Mouse (Mus musculus) cerebellum, adult 2 months (tissue): ENCODE results near the gene Tmbim4. TPM values are rescaled to one million over a fixed set of nuclear protein-coding genes. Genes with fewer than 3 reads are reported as not detected.

ENCODE experiments used
- DNase-seq, 2 experiments: peaks; one replicate each; pipeline ENCODE4 v3.0.0; 2021
- H3K27ac ChIP-seq: fragments of 200-500 bp; 2 replicates; pipeline ENCODE4 v1.5.1; 2012; ENCODE audit warnings: low read length, control low read depth, inconsistent platforms; ENCODE audit not compliant: insufficient read depth
- H3K27me3 ChIP-seq: fragments of 200-500 bp; 2 replicates; pipeline ENCODE4 v1.6.1; 2012; ENCODE audit warnings: inconsistent platforms, mild to moderate bottlenecking, low read length, moderate library complexity; ENCODE audit not compliant: control insufficient read depth, insufficient read depth
- H3K4me1 ChIP-seq: fragments of 200-500 bp; 2 replicates; pipeline ENCODE4 v1.6.1; 2011; ENCODE audit warnings: low read length; ENCODE audit not compliant: control insufficient read depth, insufficient read depth
- H3K4me3 ChIP-seq: fragments of 200-500 bp; replicated peaks from 2 replicates; pipeline ENCODE3; 2011; ENCODE audit warnings: mild to moderate bottlenecking, low read depth, low read length, control low read depth; ENCODE audit not compliant: insufficient read depth
- CTCF ChIP-seq: fragments of 200-500 bp; IDR thresholded peaks from 2 replicates; pipeline ENCODE4 v1.5.1; 2011; ENCODE audit warnings: low read depth, mild to moderate bottlenecking, control low read depth, low read length, moderate library complexity, borderline replicate concordance; ENCODE audit not compliant: insufficient read depth
- POLR2A ChIP-seq: fragments of 200-500 bp; IDR thresholded peaks from 2 replicates; pipeline ENCODE4 v1.6.1; 2011; ENCODE audit warnings: low read length, control low read depth, borderline replicate concordance; ENCODE audit not compliant: insufficient read depth
- WGBS: fragments of 180-500 bp; shearing (Covaris S2); methylation state at CpG from one replicate; pipeline ENCODE4 v1.1.7; 2018; 5-methylcytosine and 5-hydroxymethylcytosine counted together
- polyA plus RNA-seq: library from polyadenylated mRNA; depleted of rRNA; stranded (reverse); fragments of >200 nt; gene quantifications from 2 replicates; pipeline ENCODE4 v1.2.3, GENCODE M21; 2012

The Tmbim4 gene
- polyA plus RNA-seq, 1 experiment: 122 TPM

DNA sequence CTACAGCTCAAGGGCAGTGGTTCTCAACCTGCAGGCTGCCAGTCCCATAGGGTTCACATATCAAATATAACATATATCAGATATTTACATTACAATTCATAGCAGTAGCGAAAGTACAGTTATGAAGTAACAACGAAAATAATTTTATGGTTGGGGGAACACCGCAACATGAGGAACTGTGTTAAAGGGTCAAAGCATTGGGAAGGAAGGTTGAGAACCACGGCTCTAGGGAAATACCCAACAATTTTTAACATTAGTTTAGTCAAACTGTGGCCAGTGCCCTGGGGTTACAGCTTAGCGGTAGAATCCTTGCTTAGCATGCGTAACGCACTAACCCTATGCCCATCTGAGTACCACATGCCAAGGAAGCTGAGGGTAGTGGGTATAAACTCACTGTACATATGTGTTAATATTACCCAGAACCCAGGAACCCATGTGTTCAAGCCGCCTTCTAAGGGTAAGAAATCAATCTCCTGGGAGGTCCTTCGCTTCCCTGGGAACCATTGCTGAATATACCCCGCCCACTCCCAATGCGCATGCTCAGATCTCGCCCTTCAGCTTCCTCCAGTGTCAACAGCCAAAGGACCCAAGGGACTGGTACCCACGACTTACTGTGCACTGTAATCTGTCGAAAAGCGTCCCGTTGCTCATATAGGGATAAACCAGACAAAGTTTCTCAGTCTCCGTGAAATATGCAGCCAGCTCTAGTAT is 35.4 kb upstream of the Tmbim4 start:
- DNase-seq: no peak
- TF ChIP-seq CTCF (no peak), POLR2A (no peak)
- H3K4me3 ChIP-seq: no peak overlapping the region
- H3K27ac ChIP-seq: no peak overlapping the region
- H3K4me1 ChIP-seq: no peaks in the 10 kb centered on the region
- WGBS: 91% methylated on average over 17 of the region's 17 CpGs
- H3K27me3 ChIP-seq: no peaks in the 10 kb centered on the region

DNA sequence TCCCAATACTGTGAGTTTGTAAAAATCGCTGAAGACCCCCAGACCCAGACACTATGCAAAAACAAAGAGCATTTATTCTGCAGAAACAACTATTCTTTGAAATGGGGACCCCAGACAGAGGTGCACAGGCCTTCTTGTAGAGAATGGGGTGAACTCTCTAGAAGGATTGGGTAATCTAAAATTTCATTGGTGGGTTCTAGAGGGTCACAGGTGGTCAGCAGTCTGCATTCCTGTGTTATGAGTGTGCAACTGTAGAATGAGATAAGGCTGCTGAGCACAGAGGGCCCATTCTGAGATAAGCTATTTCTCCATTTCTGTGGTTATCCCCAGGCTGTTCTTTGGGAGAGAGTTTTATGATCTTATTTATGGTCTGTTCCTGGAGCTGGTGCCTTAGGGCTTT is 33.3 kb upstream of the Tmbim4 start:
- Histone ChIP-seq H3K4me3 (no peak overlapping the region), H3K4me1 (no peaks in the 10 kb centered on the region), H3K27ac (no peak overlapping the region), H3K27me3 (no peaks in the 10 kb centered on the region)
- 78% methylated on average over 1 of the region's 1 CpGs for WGBS
- TF ChIP-seq POLR2A: no peak
- DNase-seq: no peak

DNA sequence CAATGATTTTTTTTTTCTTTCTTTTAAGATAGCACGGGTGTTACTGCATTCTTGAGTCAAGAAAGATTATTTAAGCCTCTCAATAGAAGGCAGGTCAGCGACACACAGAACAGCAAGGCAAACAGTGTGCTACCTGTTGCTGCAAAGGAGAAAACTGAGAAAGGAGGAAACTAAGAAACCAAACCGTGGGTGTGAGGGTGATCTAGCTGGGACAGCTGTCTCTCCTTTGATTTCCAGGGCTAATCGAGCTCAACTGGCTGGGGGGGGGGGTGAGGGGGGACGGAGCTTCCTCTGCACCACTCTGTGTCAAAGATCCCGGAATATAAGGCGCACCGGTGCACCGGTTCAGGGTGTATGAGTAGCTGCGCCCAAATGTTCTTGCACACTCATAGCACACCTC is 32.3 kb upstream of the Tmbim4 start:
- no peak for TF ChIP-seq CTCF
- TF ChIP-seq POLR2A: no peak
- no peak overlapping the region for H3K27ac ChIP-seq
- 61% methylated on average over 10 of the region's 10 CpGs for WGBS
- H3K4me1 ChIP-seq: no peaks in the 10 kb centered on the region
- no peak overlapping the region for H3K4me3 ChIP-seq
- DNase-seq: no peak
- H3K27me3 ChIP-seq: no peaks in the 10 kb centered on the region

DNA sequence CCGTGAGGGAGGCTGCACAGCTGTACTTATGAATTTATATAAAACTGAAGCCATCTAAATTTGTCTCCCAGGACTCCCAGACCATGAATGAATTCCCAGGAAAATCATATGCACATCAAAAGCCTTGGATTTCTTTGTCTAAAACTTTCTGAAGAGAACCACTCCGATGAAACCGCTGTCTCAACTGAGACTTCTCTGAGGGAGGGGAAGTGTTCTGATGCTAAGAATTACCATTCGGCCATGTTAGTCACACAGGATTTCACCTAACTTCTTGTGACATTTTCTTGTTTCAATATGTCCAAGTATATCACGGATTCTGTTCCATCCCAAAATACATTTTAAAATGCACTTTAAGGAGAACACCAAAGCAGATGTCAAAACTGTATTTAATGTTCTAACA is 31.5 kb upstream of the Tmbim4 start:
- no peak overlapping the region for H3K4me3 ChIP-seq
- H3K27me3 ChIP-seq: no peaks in the 10 kb centered on the region
- no peak overlapping the region for H3K27ac ChIP-seq
- WGBS: 61% methylated on average over 5 of the region's 5 CpGs
- no peak for TF ChIP-seq CTCF
- TF ChIP-seq POLR2A: no peak
- DNase-seq: no peak
- no peaks in the 10 kb centered on the region for H3K4me1 ChIP-seq

DNA sequence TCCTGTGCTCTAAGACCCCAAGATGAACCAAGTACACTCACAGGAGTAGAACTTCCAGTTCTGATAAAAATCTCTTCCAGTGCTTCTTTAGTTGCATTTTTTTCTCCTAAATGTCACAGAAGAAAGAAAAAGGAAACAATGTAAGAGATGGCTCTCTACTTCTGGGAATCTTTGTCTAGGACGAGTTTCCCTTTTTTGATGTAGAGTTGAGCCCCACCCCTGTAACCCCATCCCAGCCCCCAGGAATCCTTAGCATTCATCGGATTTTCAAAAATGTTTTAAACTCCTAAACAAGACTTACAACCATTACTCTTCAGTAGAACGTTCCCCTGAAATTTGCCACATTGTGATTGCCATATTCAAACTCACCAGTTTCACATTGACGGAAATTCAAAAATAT is 31.1 kb upstream of the Tmbim4 start:
- Histone ChIP-seq H3K4me1 (no peaks in the 10 kb centered on the region), H3K27me3 (no peaks in the 10 kb centered on the region), H3K27ac (no peak overlapping the region), H3K4me3 (no peak overlapping the region)
- TF ChIP-seq CTCF (no peak), POLR2A (no peak)
- DNase-seq: no peak
- 79% methylated on average over 4 of the region's 4 CpGs for WGBS

DNA sequence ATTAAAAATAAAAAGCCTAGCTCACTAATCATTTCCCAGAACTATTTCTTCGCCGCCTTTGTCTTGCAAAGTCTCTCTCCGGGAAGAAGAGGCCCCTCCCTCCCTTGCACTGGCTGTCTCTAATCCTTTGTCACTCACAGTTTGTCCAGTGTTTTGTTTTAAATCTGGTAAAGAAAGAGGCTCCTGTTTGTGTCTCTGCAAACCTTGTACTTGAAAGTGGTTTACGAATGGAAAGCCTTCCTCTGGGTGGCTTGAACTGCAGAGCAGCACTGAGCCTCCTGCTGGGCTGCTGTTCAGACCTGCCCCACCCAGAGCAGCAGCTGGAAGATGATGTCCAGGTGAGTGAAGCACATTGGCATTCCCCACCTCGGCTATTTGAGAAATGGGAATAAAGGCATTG is 30.1 kb upstream of the Tmbim4 start:
- TF ChIP-seq CTCF (no peak), POLR2A (no peak)
- DNase-seq: no peak
- 29% methylated on average over 5 of the region's 5 CpGs for WGBS
- H3K4me1 ChIP-seq: no peaks in the 10 kb centered on the region
- no peaks in the 10 kb centered on the region for H3K27me3 ChIP-seq
- no peak overlapping the region for H3K27ac ChIP-seq
- no peak overlapping the region for H3K4me3 ChIP-seq

DNA sequence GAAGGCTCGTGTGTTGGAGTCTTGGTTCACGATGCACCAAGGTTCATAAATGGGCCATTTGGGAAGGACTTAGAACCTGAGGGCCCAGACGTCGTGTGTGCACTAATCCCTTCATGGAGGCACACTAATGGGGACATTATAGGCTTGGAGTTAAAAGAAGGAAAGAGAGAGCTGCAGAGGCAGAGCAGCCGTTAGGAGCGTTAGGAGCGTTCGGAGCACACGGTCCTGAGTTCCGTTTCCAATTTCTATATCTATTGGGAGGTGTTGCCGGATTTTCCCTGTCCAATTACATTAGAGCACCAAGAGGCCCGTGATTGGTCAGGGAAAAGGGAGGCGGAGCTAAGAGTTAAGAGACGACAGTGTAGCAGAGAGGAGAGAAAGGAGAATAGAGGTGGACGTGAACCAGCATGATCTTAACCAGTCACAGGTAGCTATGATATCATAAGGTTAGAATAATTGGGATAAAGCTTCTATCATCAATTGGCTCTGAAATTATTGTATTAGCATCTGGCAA is 27.1 kb upstream of the Tmbim4 start:
- no peaks in the 10 kb centered on the region for H3K4me1 ChIP-seq
- no peak for TF ChIP-seq CTCF
- TF ChIP-seq POLR2A: no peak
- WGBS: 90% methylated on average over 15 of the region's 15 CpGs
- no peak for DNase-seq
- no peak overlapping the region for H3K4me3 ChIP-seq
- no peak overlapping the region for H3K27ac ChIP-seq
- no peaks in the 10 kb centered on the region for H3K27me3 ChIP-seq

DNA sequence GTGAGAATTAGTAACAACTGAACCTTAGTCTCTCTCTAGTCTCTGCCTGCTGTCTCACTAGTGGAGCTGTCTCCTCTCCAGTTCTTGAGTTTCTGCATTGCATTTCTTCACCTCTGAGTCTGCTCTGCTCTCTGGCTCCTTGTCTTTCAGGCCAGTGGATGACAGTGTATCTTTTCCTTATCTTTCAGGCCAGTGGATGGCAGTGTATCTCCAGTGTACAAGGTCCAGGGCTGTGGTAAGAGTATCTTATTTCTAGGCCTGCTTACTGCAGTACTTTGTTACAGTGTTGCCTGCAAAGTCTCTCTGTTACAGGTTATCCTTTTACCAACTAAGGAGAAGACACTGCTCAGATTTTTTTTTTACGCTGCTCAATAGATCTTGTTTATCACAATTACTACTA is 18.5 kb upstream of the Tmbim4 start:
- 96% methylated on average over 1 of the region's 1 CpGs for WGBS
- Histone ChIP-seq H3K27ac (no peak overlapping the region), H3K4me3 (no peak overlapping the region), H3K4me1 (no peaks in the 10 kb centered on the region), H3K27me3 (no peaks in the 10 kb centered on the region)
- TF ChIP-seq POLR2A (no peak), CTCF (no peak)
- DNase-seq: no peak
